Mouse (Mus musculus) kidney, adult 2 months (tissue): ENCODE data around the gene Peli2. TPM values are rescaled to one million over a fixed set of nuclear protein-coding genes. Genes with fewer than 3 reads are reported as not detected.

ENCODE experiments used
- DNase-seq: peaks from one replicate; pipeline ENCODE4 v3.0.0; 2021
- H3K27ac ChIP-seq: fragments of 200-500 bp; 2 replicates; pipeline ENCODE4 v1.5.1; 2012; ENCODE audit warnings: low read depth, low read length, control low read depth, inconsistent platforms; ENCODE audit not compliant: insufficient read depth
- H3K27me3 ChIP-seq: fragments of 200-500 bp; replicated peaks from 2 replicates; pipeline ENCODE4 v1.6.1; 2012; ENCODE audit warnings: mild to moderate bottlenecking, moderate library complexity, low read length, inconsistent platforms; ENCODE audit not compliant: control insufficient read depth, insufficient read depth
- H3K36me3 ChIP-seq: fragments of 200-500 bp; 2 replicates; pipeline ENCODE4 v1.6.1; 2012; ENCODE audit warnings: mild to moderate bottlenecking, moderate library complexity, low read length, inconsistent platforms; ENCODE audit not compliant: control insufficient read depth, insufficient read depth
- H3K4me1 ChIP-seq: fragments of 200-500 bp; 2 replicates; pipeline ENCODE4 v1.6.1; 2011; ENCODE audit warnings: low read length; ENCODE audit not compliant: control insufficient read depth, insufficient read depth
- H3K4me3 ChIP-seq: fragments of 200-500 bp; 2 replicates; pipeline ENCODE4 v1.5.1; 2011; ENCODE audit warnings: mild to moderate bottlenecking, low read depth, low read length, control low read depth; ENCODE audit not compliant: insufficient read depth
- CTCF ChIP-seq: fragments of 200-500 bp; conservative IDR thresholded peaks from 2 replicates; pipeline ENCODE4 v1.5.1; 2011; ENCODE audit warnings: low read depth, mild to moderate bottlenecking, control low read depth, low read length, moderate library complexity, mixed read lengths; ENCODE audit not compliant: insufficient read depth, insufficient read length
- POLR2A ChIP-seq: fragments of 200-500 bp; IDR thresholded peaks from one replicate; pipeline ENCODE4 v1.6.1; 2011; ENCODE audit warnings: low read depth, low read length, control low read depth
- WGBS: fragments of 180-500 bp; shearing (Covaris S2); methylation state at CpG from one replicate; pipeline ENCODE4 v1.1.7; 2018; 5-methylcytosine and 5-hydroxymethylcytosine counted together
- polyA plus RNA-seq: library from polyadenylated mRNA; depleted of rRNA; stranded (reverse); fragments of >200 nt; gene quantifications from 2 replicates; pipeline ENCODE4 v1.2.3, GENCODE M21; 2012

Gene Peli2
- polyA plus RNA-seq, 1 experiment, result 31.7 TPM

DNA sequence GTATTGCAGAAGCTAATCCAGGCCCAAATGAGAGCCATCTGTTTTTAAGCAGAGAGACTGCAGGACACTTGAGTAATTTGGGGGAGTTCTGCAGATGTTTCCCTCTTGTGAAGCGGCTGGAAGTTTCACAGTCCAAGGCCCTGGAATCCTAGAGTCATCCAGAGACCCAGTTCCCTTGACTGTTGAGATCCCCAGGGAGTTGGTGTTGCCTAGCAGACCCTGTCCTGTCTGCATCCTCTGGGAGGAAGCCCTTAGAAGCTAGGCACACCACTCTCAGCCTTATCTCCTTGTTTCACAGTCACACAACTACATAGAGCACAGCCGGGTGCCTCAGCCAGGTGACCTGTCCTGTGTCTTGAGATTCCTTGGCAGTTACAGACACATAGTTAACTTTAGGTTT lies 30.9 kb downstream of the Peli2 start:
- DNase-seq, result no peak
- no peaks in the 10 kb centered on the region for H3K27me3 ChIP-seq
- no peak for TF ChIP-seq POLR2A
- no peak for TF ChIP-seq CTCF
- no peak overlapping the region for H3K4me3 ChIP-seq
- H3K36me3 ChIP-seq, result no peaks in the 10 kb centered on the region
- WGBS, result 65% methylated on average over 2 of the region's 2 CpGs
- H3K27ac ChIP-seq, result no peak overlapping the region
- H3K4me1 ChIP-seq, result peaks cover 16% of the 10 kb centered on the region

DNA sequence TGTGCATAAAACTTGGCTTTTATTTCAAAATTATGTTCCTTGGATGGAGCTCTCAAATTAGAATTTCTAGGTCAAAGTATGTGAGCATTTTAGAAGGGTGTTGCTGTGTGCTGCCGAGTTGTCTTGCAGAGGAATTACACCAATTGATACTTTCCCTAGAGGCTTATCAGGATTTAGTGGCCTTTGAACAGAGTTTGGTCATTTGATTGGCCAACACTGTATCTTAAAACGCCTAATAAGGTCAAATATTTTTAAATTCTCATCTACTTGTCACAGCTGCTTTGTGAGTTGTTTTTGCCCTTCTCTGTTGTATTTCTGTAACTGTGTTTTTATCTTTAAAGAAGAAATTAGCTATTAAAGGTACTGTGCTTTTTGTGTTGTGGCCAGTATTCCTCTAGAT lies 32.4 kb downstream of the Peli2 start:
- no peak overlapping the region for H3K27ac ChIP-seq
- H3K4me3 ChIP-seq, result no peak overlapping the region
- peaks cover 16% of the 10 kb centered on the region for H3K4me1 ChIP-seq
- 80% methylated on average over 2 of the region's 2 CpGs for WGBS
- H3K27me3 ChIP-seq, result no peaks in the 10 kb centered on the region
- no peaks in the 10 kb centered on the region for H3K36me3 ChIP-seq
- TF ChIP-seq POLR2A, result no peak
- no peak for TF ChIP-seq CTCF
- no peak for DNase-seq

DNA sequence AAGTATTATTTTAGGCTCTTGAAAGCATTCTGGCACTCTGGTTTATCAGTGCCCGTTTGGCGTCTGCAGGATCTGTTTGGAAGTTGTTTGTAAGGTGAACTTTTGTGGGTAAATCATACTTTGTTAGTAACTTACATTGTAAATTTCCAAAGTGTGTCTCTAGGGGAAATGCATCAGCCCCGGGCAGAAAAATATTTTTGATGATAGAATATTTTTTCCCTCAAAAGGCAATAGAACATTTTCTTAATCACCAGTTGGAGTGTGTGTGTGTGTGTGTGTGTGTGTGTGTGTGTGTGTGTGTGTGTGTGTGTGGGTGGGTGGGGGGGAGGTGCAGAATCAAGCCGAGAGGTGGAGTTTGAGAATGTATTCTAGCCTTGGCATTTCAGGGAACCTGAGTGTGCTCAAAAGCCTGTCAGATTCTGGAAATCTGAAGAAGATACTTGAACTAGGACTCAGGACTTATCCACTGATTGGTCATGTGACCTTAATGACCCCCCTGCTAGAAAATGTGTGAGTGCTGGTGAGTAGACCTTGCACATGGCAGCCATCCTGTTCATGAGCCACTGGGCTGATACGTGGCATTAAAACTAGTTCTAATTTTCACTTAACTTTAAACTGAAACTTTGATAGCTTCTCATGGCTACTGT lies 33.4 kb downstream of the Peli2 start:
- 72% methylated on average over 5 of the region's 5 CpGs for WGBS
- H3K4me3 ChIP-seq, result no peak overlapping the region
- H3K27me3 ChIP-seq, result no peaks in the 10 kb centered on the region
- H3K4me1 ChIP-seq, result peaks cover 16% of the 10 kb centered on the region
- TF ChIP-seq CTCF (no peak), POLR2A (no peak)
- DNase-seq, result no peak
- no peaks in the 10 kb centered on the region for H3K36me3 ChIP-seq
- H3K27ac ChIP-seq, result no peak overlapping the region

DNA sequence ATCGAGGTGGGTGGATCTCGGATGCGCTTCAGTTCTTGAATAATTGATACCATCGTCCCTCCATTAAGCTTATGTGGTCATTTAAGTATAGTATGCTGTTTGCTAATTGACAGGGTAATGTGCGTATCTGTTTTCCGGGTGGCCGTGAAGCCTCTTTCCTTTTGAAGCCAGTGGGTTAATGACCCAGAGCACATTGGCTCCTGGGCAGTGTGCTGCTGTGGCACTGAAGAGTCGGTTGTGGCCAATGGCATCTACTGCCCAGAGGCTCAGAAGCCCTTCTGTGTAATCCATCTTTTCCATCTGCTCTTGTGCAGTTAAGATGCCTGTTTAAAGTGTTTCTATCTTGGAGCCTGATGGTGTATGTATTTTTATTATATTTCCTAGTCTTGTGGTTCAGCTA lies 34.0 kb downstream of the Peli2 start:
- Histone ChIP-seq H3K36me3 (no peaks in the 10 kb centered on the region), H3K4me1 (peaks cover 16% of the 10 kb centered on the region), H3K4me3 (no peak overlapping the region), H3K27me3 (no peaks in the 10 kb centered on the region), H3K27ac (no peak overlapping the region)
- DNase-seq, result no peak
- 41% methylated on average over 8 of the region's 8 CpGs for whole genome bisulfite sequencing
- TF ChIP-seq CTCF (no peak), POLR2A (no peak)

DNA sequence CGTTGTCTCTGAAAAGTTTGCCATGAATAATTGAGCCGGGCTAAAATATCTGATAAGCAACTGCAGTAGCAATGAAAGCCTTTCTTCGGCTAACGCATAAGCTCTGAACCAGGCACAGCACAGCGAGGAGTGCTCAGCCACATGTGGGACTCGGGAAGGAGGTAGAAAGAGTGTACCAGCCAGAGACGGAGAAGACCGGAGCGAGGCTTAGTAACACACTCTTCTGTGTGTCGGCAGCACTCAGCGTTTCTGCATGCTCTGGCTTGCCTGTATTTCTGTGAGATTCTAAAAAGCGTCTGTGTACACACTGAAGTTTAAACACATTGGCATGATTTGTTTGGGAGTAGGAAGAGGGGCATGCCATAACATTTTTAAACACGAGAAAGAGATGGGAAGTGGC lies 34.5 kb downstream of the Peli2 start:
- Histone ChIP-seq H3K4me3 (no peak overlapping the region), H3K36me3 (no peaks in the 10 kb centered on the region), H3K27ac (no peak overlapping the region), H3K27me3 (no peaks in the 10 kb centered on the region), H3K4me1 (peaks cover 16% of the 10 kb centered on the region)
- DNase-seq, result no peak
- no peak for TF ChIP-seq POLR2A
- no peak for TF ChIP-seq CTCF
- 62% methylated on average over 13 of the region's 13 CpGs for WGBS

DNA sequence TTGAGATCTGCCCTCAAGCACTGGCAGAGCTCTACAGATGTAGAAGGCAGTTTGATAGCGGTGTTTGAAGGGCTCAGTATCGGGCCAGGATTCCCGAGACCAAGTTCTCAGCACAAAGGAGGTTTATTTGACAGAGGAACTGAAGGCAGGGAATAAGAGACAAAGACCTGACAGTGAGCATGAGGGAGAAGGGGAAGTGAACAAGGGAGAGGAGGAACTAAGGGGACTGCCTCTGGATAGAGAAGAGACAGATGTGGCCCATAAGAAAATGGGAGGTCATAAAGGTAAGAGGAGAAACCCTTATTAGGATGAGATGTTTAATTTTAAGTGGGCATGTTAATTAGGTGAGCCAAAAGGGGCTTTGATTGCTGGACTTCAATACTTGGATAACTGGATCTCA lies 36.5 kb downstream of the Peli2 start:
- Histone ChIP-seq H3K36me3 (no peaks in the 10 kb centered on the region), H3K27ac (no peak overlapping the region), H3K4me1 (peaks cover 5% of the 10 kb centered on the region; the same call in 1 of the 2 replicates), H3K27me3 (no peaks in the 10 kb centered on the region), H3K4me3 (no peak overlapping the region)
- DNase-seq, result no peak
- 93% methylated on average over 3 of the region's 3 CpGs for WGBS
- TF ChIP-seq POLR2A (no peak), CTCF (no peak)

DNA sequence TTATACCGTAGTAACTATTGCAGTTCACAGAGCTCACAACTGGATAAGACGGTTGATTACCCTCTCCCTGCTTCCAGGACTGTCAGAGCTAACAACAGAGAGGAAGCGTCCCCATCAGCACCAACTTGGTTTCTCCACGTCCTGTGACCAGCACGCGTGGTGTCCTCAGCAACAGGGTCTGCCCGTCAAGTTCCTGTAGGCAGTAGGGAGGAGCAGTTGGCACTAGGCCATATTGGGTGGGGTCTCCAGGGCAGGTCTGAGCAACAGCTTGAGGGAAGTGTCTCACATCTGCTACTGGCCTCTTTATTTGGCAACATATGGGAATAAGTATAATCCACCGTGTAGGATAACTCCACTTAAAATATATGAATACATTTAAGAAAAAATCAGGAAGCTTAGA lies 37.2 kb downstream of the Peli2 start:
- no peak overlapping the region for H3K4me3 ChIP-seq
- DNase-seq, result no peak
- H3K36me3 ChIP-seq, result no peaks in the 10 kb centered on the region
- no peaks in the 10 kb centered on the region for H3K27me3 ChIP-seq
- WGBS, result 88% methylated on average over 8 of the region's 8 CpGs
- H3K4me1 ChIP-seq, result peaks cover 8% of the 10 kb centered on the region
- TF ChIP-seq CTCF (no peak), POLR2A (no peak)
- H3K27ac ChIP-seq, result no peak overlapping the region

DNA sequence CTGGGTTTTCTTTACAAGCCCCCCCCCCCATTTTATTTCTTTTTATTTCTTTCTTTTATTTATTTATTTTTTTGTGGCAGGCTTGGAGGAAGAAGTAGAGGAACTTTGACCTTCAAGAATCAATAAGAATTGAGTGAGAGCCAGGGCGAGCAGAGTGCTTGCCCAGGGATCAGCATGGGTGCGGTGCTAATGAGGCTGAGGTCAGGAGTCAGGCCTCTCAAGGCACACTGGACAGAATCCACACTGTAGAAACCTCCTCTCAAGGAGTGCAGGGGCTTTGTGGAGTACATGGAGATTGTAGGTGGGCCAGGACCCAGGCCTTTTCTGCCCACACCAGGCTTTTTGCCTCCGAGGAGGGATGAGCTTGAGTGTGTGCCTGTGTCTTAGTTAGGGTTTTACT lies 38.8 kb downstream of the Peli2 start:
- Histone ChIP-seq H3K27me3 (no peaks in the 10 kb centered on the region), H3K27ac (no peak overlapping the region), H3K36me3 (no peaks in the 10 kb centered on the region), H3K4me1 (peaks cover 12% of the 10 kb centered on the region), H3K4me3 (no peak overlapping the region)
- TF ChIP-seq POLR2A (no peak), CTCF (no peak)
- 72% methylated on average over 3 of the region's 3 CpGs for WGBS
- DNase-seq, result peak; percentile 58
